Mouse (Mus musculus) forebrain, embryonic 11.5 days (tissue): ENCODE data around the gene Slc43a3. TPM values are rescaled to one million over a fixed set of nuclear protein-coding genes. Genes with fewer than 3 reads are reported as not detected.

Experiments used
- ATAC-seq: fragments of 200-750 bp; cut with Nextera tagmentation; replicated peaks from 2 replicates; pipeline ENCODE4 v1.8.0; 2017; ENCODE audit warnings: moderate TSS enrichment; ENCODE audit not compliant: low FRiP score
- DNase-seq: peaks from one replicate; pipeline ENCODE4 v3.0.0-alpha.2; 2017; ENCODE audit warnings: low spot score
- H3K27ac ChIP-seq: fragments of 300-500 bp; sonication (generic); 2 replicates; pipeline ENCODE4 v1.5.1; 2014; ENCODE audit warnings: low read depth, low read length
- H3K27me3 ChIP-seq: fragments of 300-500 bp; sonication (generic); 2 replicates; pipeline ENCODE4 v1.6.1; 2014; ENCODE audit warnings: mild to moderate bottlenecking, low read length, mixed read lengths; ENCODE audit not compliant: control insufficient read depth, insufficient read depth
- H3K36me3 ChIP-seq: fragments of 300-500 bp; sonication (generic); 2 replicates; pipeline ENCODE4 v1.6.1; 2014; ENCODE audit warnings: mild to moderate bottlenecking, low read length, moderate library complexity, mixed read lengths; ENCODE audit not compliant: control insufficient read depth, insufficient read depth
- H3K4me1 ChIP-seq: fragments of 300-500 bp; sonication (generic); replicated peaks from 2 replicates; pipeline ENCODE4 v1.6.1; 2014; ENCODE audit warnings: low read length, mixed read lengths; ENCODE audit not compliant: control insufficient read depth, insufficient read depth
- H3K4me2 ChIP-seq: fragments of 300-500 bp; sonication (generic); 2 replicates; pipeline ENCODE4 v1.6.1; 2014; ENCODE audit warnings: low read depth, mild to moderate bottlenecking, low read length, moderate library complexity, mixed read lengths; ENCODE audit not compliant: severe bottlenecking
- H3K4me3 ChIP-seq: fragments of 300-500 bp; sonication (generic); 2 replicates; pipeline ENCODE4 v1.5.1; 2014; ENCODE audit warnings: low read depth, low read length
- H3K9ac ChIP-seq: fragments of 300-500 bp; sonication (generic); 2 replicates; pipeline ENCODE4 v1.6.1; 2014; ENCODE audit warnings: low read length
- H3K9me3 ChIP-seq: fragments of 300-500 bp; sonication (generic); 2 replicates; pipeline ENCODE4 v1.6.1; 2016; ENCODE audit warnings: low read length, mixed read lengths; ENCODE audit not compliant: control insufficient read depth
- WGBS: fragments of 180-500 bp; shearing (Covaris S2); extraction: QIAGEN DNeasy Blood & Tissue Kit; methylation state at CpG from one replicate; pipeline ENCODE4 v1.1.7; 2014; 5-methylcytosine and 5-hydroxymethylcytosine counted together
- polyA plus RNA-seq: library from polyadenylated mRNA; unstranded; fragments of >200 nt; fragmentation: Nextera tagmentation; extraction: Ambion mirVana; gene quantifications from 2 replicates; pipeline ENCODE4 v1.2.1, GENCODE M21; 2014

Slc43a3 gene
- 18.0 and 18.2 TPM in 2 replicates for polyA plus RNA-seq

DNA sequence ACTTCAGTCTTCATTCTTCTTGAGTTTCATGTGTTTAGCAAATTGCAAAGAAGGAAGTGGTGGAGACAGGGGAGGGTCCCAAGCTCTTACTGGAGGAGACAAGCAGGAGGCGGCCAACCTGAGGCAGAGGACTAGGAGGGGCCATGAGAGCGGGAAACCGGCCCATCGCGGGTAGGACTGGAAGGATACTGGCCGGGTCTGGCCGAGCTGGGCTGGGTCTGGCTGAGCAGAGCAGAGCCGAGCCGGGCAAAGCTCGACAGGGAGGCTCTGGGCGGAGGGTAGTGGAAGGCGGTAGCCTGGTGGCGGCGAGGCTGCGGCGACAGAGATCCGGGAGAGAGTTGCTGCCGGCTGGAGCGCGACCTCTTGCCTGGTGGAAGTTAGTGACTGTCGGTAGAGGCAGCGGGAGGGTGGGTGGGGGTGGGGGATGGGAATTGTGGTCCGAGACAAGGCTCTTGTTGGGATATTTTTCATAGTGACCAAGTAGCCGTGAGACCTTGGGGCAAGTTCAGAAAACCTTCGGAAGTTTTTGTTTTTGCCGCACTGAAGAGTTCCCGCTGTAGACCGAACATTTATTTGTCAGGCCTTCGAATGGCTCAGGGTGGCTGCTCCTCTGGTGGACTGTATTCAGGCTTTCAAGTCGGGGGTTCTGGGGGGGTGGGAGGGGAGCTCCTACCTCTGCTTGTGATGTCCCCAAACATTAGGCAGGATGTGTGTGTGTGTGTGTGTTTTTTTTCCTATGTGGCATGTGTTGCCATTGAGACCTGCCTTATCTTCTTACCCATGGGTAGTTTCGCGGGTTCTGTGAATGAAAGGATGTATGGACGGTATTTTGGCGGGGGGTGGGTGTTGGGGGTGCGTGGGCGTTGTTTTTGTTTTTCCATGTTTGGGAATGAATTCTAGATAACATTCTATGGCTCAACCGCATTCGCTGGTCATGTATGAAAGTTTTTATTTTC, at the start of gene Slc43a3:
Gene Slc43a3, plus strand, starts transcription at position 106 of the 956 bp plus-strand sequence.
- no peaks in the 10 kb centered on the region for H3K4me1 ChIP-seq
- DNase-seq (peak; percentile 82), ATAC-seq (peak; percentile 82)
- no peaks in the 10 kb centered on the region for H3K36me3 ChIP-seq
- peak within 1 kb of the TSS; percentile 58 for H3K9ac ChIP-seq
- H3K27ac ChIP-seq = 0 out of 2 replicates have a peak within 1 kb of the TSS, but pooled peaks have one; percentile 27
- whole genome bisulfite sequencing = 22% methylated on average over 38 of the region's 38 CpGs
- H3K9me3 ChIP-seq = no peaks in the 10 kb centered on the region
- peak within 1 kb of the TSS; percentile 50 for H3K4me2 ChIP-seq
- H3K4me3 ChIP-seq = peak within 1 kb of the TSS; percentile 22
- no peaks in the 10 kb centered on the region for H3K27me3 ChIP-seq

GRCm38 (mm10) chr2:84886821-84887281, 49.5 kb upstream of the Slc43a3 start:
- H3K27ac ChIP-seq = no peak overlapping the region
- H3K27me3 ChIP-seq = peaks cover 71% of the 10 kb centered on the region
- peak overlapping the region; percentile 57 for H3K4me3 ChIP-seq
- ATAC-seq (peak; percentile 38), DNase-seq (peak; percentile 84)
- no peaks in the 10 kb centered on the region for H3K36me3 ChIP-seq
- WGBS = under 1% methylated on average over 23 of the region's 39 CpGs
- no peaks in the 10 kb centered on the region for H3K9me3 ChIP-seq
- H3K9ac ChIP-seq = peak overlapping the region; percentile 55
- peak overlapping the region; percentile 82 for H3K4me2 ChIP-seq
- peaks cover 16% of the 10 kb centered on the region; the same call in 1 of the 2 replicates for H3K4me1 ChIP-seq

GRCm38 (mm10) chr2:84887411-84888271, 48.7 kb upstream of the Slc43a3 start:
- peaks cover 14% of the 10 kb centered on the region; the same call in 1 of the 2 replicates for H3K4me1 ChIP-seq
- H3K9ac ChIP-seq = peak overlapping the region; percentile 5
- DNase-seq (peak; percentile 70), ATAC-seq (peak; percentile 32)
- no peaks in the 10 kb centered on the region for H3K9me3 ChIP-seq
- peak overlapping the region; percentile 82 for H3K4me2 ChIP-seq
- under 1% methylated on average over 58 of the region's 58 CpGs for WGBS
- H3K36me3 ChIP-seq = no peaks in the 10 kb centered on the region
- H3K4me3 ChIP-seq = peak overlapping the region; percentile 57
- no peak overlapping the region for H3K27ac ChIP-seq
- H3K27me3 ChIP-seq = peaks cover 67% of the 10 kb centered on the region

DNA sequence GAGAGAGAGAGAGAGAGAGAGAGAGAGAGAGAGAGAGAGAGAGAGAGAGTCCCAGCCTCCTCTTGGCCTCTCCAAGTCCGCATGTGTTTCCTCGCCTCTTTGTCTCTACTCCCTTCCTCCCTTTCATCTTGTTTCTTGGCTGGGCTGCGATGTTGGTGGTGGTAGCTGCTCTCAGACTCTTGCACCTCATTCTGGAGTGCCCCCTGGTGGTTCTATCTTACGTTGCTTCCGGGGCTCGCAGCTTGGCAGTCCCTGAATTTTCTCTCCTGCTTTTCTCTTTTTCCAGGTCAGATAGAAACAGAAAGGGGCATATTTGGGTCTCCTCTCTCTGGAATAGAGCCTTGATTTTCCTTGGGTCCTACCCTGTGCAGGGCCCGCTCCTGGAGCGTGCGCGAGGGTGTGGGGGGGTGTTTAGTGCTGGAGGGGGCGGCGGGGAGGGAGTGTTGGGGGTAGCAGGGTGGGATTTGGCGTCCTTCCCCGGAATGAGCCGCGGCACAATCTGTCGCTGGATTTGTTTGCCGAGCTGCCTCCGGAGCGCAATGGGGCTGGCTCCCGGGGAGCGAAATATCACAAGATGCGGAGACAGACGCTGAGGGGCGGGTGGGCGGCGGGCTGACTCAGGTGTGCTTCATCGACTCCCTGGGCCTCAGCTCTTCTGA, 47.6 kb upstream of the Slc43a3 start:
- 2% methylated on average over 28 of the region's 28 CpGs for WGBS
- H3K4me1 ChIP-seq = peaks cover 8% of the 10 kb centered on the region; the same call in 1 of the 2 replicates
- H3K4me2 ChIP-seq = peak overlapping the region; percentile 43
- H3K36me3 ChIP-seq = no peaks in the 10 kb centered on the region
- H3K27me3 ChIP-seq = peaks cover 58% of the 10 kb centered on the region
- DNase-seq (peak; percentile 88), ATAC-seq (0 out of 2 replicates have a peak, but pooled peaks have one; percentile 18)
- H3K9me3 ChIP-seq = no peaks in the 10 kb centered on the region
- H3K4me3 ChIP-seq = peak overlapping the region; percentile 18; the same call in 1 of the 2 replicates
- H3K27ac ChIP-seq = no peak overlapping the region
- no peak overlapping the region for H3K9ac ChIP-seq

DNA sequence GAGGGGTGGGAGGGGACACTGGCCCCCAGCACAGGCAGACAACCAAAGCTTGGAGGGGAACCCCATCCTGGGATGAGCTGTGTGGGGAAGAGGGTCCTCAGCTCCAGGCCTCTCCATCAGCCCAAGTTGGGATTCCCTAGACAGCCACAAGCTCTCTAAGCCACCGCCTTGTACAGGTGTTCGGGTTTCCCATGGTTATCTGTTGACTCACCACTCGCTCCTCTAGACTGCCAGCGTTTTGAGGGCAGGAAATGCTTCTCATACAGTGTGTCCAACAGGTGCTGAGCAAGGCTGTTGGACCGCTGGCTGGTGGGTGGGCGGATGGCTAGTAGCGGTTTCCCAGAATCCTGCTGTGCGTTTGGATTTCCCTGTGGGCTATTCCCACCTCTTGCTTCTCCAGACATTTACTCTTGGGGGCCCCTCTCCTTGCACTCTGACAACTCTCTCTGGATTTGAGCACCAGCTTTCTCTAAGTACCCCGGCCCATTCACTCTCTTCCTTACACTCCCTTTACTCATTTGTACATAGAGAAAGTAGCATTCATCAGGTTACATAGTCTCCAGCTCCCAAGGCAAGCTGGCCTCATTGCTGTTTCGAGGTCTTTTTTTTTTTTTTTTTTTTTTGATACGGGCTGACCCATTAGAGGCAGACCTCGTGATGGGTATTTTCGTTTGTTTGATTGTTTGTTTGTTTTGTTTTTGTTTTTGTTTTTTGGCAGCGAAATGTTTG, 46.9 kb upstream of the Slc43a3 start:
- DNase-seq (peak; percentile 60), ATAC-seq (no peak)
- Histone ChIP-seq H3K4me2 (peak overlapping the region; percentile 43), H3K27me3 (peaks cover 51% of the 10 kb centered on the region), H3K4me1 (peaks cover 7% of the 10 kb centered on the region; the same call in 1 of the 2 replicates), H3K36me3 (no peaks in the 10 kb centered on the region), H3K9me3 (no peaks in the 10 kb centered on the region), H3K9ac (no peak overlapping the region), H3K4me3 (peak overlapping the region; percentile 18; the same call in 1 of the 2 replicates), H3K27ac (no peak overlapping the region)
- 11% methylated on average over 14 of the region's 14 CpGs for WGBS

DNA sequence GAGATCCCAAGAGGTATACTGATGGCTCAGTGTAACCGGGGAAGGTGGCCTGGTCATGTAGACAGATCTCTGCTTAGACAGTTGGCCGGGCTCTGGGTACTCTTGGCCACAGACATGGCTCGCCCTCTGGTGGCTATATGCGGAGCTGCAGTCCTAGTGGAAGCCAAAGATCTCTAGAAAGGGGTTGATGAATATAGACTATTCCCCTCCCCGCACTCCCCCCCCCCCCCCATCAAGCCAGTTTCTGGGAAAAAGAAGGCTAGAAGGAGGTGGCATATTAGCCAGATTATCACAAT, 46.4 kb upstream of the Slc43a3 start:
- Histone ChIP-seq H3K9me3 (no peaks in the 10 kb centered on the region), H3K4me2 (no peak overlapping the region), H3K4me3 (no peak overlapping the region)

GRCm38 (mm10) chr2:84893359-84893758, 43.0 kb upstream of the Slc43a3 start:
- H3K4me1 ChIP-seq = peaks cover 2% of the 10 kb centered on the region; the same call in 1 of the 2 replicates
- no peak overlapping the region for H3K27ac ChIP-seq
- no peak overlapping the region for H3K4me3 ChIP-seq
- no peaks in the 10 kb centered on the region for H3K36me3 ChIP-seq
- no peak overlapping the region for H3K4me2 ChIP-seq
- DNase-seq (no peak), ATAC-seq (no peak)
- no peaks in the 10 kb centered on the region for H3K9me3 ChIP-seq
- peaks cover 13% of the 10 kb centered on the region for H3K27me3 ChIP-seq
- 47% methylated on average over 6 of the region's 6 CpGs for WGBS
- no peak overlapping the region for H3K9ac ChIP-seq

More for the DNA sequence above, 46.4 kb upstream of the Slc43a3 start:
- WGBS = 0% methylated on average over 5 of the region's 5 CpGs
- Histone ChIP-seq H3K9ac (no peak overlapping the region), H3K4me1 (peaks cover 7% of the 10 kb centered on the region; the same call in 1 of the 2 replicates), H3K27ac (no peak overlapping the region), H3K27me3 (peaks cover 46% of the 10 kb centered on the region), H3K36me3 (no peaks in the 10 kb centered on the region)
- ATAC-seq (peak; percentile 43; the same call in 1 of the 2 replicates), DNase-seq (peak; percentile 83)
